Mouse (Mus musculus): ENCODE data around the gene Lancl1.

DNA sequence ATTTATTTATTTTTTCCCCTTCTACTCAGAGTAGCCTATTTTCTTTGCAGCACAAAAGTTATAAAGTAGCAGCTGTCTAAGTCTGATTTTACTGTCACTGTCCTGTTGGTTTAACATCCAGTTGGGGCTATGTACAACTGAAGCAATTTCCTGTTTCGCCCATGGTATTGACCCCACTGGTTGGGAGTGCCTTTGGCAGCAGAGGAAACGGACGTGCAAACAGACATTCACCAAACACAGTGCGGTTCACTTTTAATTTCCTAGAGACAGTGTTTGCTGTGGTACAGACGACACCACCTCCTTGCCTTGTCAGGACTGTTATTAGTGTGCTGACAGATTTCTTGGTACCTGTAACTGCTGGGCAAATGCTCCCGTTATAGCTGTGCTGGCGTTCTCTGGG lies 3.9 kb upstream of the Lancl1 start:
- TF ChIP-seq HCFC1 (IDR thresholded peaks at IDR 0.05; ENCODE audit: borderline replicate concordance, insufficient read depth, low read length) (no peak), ZC3H11A (IDR thresholded peaks at IDR 0.05; ENCODE audit: borderline replicate concordance, low read depth, low read length) (no peak), ZNF384 (IDR thresholded peaks at IDR 0.05; ENCODE audit: low read depth, low read length) (no peak)

All from ES-E14 (cell line).